Mouse (Mus musculus) skeletal muscle tissue, adult 2 months (tissue): ENCODE data around the gene 0610030E20Rik.

ENCODE experiments used
- DNase-seq: peaks from one replicate; pipeline ENCODE4 v3.0.0-alpha.2; 2012; ENCODE audit warnings: low read depth, low spot score

The 0610030E20Rik gene

DNA sequence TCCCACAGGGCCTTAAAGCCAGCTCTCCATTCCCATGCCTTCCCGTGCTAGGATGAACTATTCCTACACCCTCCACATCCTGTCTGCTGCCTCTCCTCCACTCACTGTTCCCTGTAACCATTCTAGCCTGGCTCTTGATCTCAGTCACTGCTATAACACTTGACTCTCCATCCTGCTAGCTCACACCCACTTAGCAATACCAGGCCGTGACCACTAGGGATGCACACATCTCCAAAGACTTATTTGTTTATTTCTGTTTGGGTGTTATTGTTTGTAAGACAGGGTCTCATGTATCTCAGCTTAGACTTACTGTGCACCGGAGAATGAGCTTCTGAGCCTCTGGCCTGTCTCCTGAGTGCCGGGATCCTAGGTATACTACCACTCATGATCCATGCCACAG, 22.4 kb downstream of the 0610030E20Rik start:
- no peak for DNase-seq

DNA sequence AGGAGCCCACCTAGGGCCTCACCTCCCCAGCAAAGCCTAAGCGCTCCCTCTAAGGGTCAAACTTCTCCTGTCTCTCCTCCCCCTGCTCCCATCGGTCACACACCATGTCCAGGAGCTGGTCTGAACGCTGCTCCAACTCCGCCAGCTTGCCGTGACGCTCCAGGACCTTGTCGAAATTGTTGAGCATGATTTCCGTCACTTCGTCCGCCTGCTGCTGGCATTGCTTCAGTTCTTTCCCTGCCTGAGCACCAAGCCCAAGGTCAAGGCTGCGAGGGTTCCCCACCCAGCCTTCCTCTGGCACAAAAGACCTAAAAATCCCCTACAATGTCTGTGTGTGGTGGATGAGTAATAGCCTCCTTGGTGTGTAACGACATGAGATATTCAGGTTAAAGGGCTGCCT, 23.0 kb downstream of the 0610030E20Rik start:
- DNase-seq = no peak

DNA sequence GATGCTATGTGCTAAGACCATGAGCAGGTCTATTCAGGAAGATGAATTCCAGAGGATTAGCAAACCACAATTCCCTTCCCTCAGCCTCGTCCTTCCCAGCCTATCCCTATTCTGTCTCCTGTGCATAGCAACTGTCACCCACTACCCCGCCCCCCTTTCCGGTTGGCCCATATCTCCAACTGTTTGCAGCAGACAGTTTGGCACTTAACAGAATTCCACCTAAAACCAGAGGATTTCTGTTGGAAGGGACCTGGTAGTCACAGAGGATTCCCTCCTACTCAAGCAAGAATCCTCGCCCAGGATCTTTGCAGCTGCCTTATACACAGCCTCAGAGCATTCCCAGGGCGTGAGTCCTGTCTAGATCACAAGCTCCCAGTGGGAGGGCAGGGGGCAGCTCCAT, 24.0 kb downstream of the 0610030E20Rik start:
- DNase-seq = no peak

DNA sequence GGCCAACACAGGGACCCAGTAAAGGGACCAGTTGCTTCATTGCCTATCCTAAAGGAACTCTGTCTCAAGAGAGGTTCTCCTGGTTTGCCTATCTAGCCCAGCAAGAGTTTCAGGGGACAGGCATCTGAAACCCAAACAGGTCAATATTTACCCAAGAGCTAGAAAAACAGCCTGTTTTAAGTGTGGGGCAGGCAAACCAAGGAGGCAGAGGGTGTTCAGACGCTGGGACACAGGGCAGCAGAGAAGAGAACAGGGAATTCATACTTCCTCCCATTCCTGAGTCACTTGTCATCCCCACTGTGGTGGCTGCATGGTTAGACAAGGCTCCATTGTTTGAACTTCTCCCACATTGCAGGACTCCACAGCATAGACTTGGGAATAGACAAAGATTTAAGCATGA, 24.5 kb downstream of the 0610030E20Rik start:
- DNase-seq = no peak

DNA sequence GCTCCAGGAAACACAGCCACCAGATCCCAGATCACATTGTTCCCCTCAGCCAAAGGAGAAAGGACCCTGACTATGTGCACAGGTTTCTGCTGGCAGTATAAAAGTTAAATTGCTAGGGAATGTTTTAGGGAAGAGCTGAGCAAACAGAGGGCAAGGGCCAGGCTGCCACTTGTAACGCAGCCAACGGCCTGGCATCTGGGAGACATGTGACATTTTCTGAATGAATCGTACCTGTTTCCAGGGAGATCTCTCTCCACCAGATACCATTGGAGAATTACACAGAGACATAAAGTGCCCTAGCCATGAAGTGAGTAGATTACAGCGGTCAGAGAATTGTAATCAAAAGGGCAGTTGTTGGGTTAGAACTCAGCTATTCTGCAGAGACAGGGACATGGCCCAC, 26.1 kb downstream of the 0610030E20Rik start:
- DNase-seq = no peak

DNA sequence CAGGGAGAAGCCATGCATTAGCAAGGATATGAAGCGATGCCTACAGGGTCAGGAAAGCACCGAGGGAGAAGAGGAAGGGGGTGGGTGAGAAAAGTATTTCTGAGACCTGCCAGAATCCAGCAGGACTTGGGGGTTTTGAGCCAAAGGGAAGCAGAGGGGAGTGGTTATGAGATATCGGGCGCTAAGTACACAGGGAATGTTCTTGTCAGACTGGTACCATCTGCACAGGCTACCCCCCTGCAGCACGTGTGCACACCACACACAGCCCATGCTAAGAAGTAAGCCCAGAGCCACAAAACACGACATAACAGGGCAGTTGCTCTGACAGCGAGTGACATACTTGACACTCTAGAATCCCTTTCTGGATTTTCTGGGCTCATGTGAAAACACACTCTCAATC, 27.1 kb downstream of the 0610030E20Rik start:
- no peak for DNase-seq

DNA sequence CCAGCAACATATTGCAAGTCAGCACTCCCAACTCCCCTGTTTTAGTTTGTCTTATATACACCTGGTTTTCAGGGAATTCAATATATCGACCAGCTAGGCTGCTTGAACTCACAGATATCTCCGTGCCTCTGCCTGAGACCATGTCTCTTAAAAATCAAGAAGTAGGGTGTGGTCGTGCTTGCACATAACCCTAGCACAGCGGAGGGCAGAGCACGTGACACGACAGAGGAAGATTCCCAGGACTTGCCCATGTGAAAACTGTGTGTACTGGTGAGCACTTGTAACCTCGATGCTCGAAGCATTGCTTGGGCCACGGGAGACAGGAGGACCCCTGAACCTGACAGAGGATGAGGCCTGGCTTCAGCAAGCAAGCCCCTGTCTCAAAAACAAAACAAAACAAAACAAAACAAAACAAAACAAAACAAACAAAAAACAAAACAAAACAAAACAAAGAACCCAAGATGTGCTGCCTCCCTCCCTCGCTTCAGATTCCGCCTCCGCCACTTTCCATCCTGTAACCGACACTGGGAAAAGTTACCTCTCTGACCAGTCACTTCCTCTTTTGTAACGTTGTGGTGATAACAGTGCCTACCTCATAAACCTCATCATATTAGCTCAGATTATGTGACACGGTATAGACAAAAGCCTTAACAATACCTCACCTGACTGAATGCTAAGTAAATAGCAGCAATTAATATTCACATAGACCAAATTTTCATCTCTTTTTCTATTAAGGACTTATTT, 27.9 kb downstream of the 0610030E20Rik start:
- no peak for DNase-seq

DNA sequence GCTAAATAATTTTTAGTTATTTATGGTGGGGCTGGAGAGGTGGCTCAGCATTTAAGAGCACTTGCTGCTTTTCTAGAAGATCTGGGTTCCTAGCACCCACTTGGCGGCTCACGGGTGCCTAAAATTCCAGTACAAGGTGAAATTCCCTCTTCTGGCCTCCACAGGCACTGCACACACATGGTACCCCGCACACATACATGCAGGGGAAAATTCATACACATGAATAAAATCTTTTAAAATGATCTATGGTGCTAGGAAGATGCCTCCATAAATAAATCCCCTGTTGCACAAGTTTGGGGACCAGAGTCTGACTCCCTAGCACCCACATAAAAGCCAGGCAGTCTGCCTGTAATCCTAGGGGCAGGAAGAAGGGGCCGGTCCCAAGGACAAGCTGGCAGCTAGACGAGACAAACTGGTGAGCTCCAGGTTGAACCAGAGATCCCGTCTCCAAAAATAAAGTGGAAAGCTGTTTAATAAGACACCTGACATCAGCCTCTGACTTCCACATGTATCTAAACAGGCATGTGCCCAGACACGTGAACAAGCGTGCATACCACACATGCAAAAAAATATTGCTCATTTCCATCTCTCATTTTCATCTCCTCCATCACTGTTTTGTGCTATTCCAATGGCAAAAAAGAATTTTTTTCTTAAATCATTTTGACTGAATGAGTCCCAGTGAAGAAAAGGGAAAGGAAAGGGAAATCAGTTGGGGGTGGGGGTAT, 31.6 kb downstream of the 0610030E20Rik start:
- DNase-seq = no peak

DNA sequence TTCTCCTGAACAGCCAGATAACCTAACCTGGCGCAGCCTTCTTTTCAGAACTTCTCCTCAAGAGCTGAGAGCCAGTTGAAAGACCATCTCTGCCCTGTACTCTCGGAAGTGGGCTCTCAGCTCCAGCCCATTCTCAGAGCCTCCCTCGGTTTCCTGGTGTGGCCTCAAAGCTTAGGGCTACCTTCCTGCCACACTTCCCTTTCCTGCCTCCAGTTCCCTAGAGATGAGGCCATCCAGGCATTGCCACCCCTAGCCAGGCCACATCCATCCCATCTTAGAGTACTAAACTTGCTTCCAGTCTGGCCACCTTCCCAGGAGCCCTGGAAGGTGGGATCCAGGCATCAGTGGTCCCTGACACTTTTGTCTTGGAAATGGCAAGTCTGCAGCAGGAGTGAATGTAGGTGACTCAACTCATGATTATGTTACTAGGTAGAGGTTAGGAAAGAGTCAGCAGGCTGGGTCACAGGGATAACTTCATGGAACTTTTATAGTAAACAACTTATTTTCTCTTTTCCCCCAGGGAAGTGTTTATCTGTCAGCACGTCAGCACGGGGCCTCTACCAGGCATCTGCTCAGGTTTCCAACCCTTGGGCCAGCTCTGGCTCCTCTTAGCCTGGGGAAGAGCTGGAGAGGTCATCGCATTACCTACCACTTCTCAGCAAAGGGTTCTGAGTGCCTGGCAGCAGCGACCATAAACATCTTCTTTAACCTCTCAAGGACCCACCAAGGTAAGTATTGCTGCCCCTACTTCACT, 32.4 kb downstream of the 0610030E20Rik start:
- DNase-seq = peak; percentile 75

DNA sequence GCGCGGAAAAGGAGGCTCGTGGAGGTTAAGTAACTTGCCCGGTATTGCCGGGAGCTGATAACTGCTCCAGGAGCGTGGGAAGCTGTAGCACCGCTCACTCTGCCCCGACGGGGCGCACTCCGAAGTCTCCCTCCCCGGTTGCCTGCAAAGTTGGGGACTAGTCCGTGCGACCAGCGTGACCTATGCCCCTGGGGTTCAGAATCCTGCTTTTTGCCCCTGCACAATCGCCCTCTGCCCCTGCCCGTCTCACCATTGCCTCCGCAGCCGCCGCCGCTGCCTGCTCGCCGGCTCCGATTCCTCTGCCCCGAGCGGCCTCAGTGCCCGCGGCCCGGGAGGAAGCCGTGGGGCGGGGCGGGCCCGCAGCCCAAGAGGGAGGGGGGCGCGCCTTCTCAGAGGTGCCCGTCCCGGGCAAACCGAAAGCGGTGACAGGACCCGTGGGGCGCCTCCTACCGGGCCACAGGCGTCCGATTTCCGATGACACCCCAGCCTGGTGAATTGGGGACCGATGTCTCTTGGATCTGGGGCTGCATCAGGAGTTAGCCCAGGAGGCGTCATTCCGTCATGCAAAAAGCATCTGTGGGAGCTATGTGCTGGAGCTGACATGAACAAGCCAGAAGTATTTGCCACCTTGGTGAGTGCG, 33.1 kb downstream of the 0610030E20Rik start, which contains the start of gene Vamp5:
Gene Vamp5, minus strand, starts transcription at position 338 of the 640 bp plus-strand sequence.
- DNase-seq = peak; percentile 74

DNA sequence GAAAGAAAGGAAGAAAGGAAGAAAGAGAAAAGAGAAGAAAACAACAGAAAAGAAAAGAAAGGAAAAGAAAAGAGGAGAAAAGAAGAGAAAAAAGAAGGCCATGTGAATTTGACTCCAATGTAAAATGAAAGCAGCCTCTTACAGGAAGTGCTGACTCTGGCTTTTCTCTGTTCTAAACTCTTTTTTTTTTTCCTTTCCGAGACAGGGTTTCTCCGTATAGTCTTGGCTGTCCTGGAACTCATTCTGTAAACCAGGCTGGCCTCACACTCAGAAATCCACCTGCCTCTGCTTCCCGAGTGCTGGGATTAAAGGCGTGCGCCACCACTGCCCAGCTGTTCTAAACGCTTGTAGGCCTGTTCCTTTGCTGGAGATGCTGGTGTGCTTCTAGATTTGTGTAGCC, 35.4 kb downstream of the 0610030E20Rik start:
- DNase-seq = no peak

DNA sequence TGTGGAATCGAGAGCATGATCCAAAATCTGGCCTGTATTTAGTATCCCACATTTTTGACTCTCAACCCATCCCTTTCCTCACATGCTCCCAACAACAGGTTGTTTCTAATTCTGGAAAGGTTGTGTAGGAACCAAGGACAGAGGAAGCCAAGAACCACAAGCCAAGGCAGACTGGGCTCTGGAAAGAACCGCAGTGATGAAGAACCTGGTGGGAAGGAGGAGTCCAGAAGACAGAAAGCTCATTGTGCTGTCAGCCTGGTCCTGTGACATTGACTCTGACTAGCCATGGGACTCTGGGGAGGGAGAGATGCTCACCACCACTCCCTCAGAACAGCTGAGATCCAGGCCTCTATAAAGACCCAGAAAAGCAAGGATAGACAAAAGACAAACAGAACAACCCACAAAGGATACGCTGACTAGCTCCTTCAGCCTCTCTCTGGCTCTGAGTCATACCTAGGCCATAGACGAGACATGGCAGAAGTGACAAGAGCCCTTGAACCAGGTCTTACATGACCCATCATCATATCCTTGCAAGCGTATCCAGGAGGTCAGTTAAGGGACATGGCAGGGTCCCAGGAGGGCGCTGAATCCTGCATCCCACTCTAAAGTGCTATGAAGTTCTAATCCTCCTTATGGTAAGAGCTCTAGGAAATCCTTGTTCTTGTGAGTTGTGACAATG, 36.2 kb downstream of the 0610030E20Rik start:
- DNase-seq = no peak

DNA sequence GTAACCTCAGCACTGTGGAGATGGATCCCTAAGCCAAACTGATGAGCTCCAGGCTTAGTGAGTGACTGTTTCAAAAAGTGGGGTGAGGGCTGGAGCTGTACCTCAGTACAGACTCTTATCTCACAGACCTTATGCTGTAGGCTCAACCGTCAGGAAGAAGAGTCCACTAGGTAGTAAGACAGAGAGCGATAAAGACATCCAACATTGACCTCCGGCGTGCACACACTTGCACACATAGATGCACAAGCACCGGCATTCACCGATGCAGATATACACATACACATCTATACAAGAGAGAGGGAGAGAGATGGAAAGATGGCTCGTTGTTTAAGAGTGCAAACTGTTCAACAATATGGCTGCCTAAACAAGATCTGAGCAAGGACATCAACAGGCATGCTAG, 36.8 kb downstream of the 0610030E20Rik start:
- DNase-seq = no peak

DNA sequence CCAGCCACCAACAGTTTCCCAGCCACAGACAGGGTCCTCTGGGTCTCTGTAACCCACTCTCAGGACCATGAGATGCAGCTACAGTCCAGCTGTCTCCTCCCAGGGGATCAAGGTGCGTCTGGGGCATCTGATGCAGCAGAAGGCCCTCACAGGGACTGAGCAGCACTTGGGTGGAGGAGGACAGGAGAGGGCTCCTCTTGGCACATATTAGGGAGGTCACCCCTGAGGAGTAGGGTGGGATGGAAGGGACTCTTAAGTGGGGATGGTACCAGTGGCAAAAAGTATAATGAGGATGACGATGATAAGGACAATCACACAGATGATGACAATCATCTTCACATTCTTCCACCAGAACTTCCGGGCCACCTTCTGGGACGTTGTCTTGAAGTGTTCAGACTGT, 38.1 kb downstream of the 0610030E20Rik start:
- no peak for DNase-seq

DNA sequence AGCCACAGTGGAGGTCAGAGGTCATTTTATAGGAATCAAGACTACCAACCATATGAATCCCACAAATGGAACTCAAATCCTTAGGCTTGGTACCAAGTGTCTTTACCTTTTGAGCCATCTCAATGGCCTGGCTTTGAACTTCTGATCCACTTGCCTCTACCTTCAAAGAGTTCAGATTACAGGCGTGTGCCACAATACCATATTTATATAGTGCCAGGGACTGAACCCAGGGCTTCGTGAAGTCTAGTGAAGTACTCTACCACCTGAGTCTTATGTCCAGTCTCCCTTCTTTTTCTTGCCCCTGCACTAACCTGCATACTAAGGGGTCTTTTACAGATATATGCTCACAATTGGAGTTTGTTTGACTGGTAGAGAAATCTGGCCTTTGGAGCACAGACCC, 39.4 kb downstream of the 0610030E20Rik start:
- no peak for DNase-seq

DNA sequence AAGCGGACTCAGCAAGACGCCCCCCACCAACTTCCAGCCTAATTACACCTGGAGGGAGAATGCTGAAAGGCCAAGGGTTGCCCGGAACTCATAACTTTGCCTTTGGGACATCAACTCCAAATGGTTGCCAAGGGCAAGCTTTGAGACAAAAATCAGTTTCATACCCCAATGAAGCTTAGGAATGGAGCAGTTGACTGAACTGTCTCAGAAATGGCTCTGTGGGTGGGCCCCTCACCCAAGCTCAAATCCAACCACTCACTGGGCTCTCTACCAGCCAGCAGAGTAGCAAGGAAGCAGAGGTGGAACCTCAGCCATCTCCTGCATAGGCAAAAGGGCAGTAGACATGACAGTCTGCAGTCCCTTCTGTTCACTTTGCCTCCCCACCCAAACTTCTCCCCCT, 40.7 kb downstream of the 0610030E20Rik start:
- no peak for DNase-seq

DNA sequence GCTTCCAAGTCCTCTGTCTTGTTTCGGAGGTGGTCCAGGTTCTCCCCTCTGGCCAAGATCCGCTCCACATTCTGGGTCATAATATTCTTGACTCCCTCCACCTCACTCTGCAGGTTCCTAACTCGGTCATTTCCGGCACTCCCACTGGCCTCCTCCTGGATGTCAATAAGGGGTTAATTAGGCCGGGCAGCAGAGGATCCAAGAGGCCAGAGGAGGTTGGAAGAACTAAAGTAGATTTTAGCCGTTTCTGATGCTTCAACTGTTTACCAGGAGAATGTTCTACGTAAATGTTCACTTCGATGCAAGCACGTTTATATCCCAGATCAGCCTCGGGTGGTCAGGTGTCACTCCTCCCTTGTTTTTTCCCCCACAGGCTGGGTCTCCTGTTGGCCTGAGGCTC, 41.1 kb downstream of the 0610030E20Rik start:
- DNase-seq = no peak

DNA sequence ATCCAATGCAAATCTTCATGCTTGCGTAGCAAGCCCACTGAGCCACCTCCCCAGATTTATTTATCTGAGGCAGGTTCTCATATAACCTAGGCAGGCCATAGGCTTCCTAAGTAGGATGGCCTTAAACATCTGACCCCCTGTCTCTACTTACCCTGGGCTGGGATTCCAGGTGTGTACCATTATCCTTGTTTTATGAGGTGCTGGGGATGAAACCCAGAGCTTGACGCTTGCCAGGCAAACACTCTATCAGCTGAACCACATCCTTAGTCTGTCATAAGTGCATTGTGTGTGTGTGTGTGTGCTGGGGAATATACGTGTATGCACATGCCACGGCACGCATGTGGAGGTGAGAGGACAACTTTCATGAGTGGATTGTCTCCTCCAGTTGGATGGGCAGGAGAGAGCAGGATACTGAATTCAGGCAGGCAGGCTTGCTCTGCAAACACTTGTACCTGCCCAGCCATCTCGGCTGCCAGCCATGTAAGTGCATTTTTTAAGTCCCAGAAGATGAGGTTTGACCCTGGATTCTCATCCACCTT, 41.7 kb downstream of the 0610030E20Rik start:
- no peak for DNase-seq

DNA sequence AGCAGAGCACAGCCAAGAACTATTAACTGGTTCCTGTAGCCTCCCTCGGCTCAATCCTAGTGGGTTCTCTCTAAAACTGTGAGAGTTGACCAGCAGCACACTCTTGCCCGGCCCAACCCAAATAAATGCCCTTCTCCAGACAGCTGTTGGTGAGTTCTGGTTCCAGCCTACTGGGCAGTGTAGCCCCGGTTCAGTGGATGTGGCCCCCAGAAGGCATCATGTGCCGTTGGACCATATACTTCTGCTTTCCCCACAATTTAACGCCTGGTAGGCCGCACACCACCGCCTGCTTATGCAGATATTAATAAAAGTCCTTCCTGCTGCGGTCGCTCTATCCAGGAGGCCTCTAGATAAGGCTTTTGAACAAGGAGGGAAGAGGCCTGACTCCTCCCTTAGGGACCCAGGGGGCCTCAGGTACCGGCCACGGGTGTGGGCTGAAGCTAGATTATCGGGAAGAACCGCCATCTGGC, 42.4 kb downstream of the 0610030E20Rik start:
- DNase-seq = peak; percentile 36

DNA sequence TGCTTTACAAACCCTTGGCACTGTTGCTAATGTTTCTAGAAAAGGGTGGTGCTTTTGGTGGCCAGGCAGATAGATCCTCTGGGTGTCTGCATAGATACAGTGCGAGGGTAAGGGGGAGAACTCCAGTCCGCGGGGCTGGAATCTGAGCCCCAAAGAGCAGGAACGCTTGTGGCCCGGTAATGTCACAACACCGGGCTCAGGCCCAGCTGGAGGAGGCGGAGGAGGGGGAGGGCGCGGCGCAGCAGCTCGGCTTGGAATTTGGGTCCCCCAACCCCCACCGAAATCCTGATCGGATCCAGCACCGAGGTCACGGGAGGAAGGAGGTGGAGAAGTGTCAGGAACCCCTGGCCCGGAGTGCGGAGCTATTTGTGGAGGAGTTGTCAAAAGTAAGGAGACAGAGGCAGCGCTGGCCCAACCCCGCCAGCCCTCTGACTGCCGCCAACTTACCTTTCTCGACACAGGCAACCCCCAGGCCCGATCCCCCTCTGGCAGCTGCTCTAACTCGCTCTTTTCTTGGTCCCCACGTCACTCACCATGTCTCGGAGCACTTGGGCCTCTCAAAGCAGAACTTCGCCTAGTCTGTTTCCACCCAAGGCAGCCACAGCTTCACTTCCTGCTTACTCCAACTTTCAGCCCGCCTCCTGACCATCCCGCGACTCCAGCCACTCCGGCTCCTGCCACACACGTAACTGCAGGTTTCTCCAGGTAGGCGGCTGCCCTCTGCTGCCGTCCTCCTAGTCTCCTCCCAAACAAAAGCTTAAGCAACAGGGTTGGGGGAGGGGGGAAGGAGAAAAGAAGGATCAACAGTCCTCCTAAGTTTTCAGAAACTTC, 43.0 kb downstream of the 0610030E20Rik start, which contains the start of gene Vamp8:
Gene Vamp8, minus strand, starts transcription at position 763 of the 831 bp plus-strand sequence.
- peak; percentile 90 for DNase-seq
